Mouse (Mus musculus): ENCODE measurements at regions not wholly inside any gene's neighbourhood (a gene's known extent, or its start where the extent isn't known, plus 50 kb on each side); places are given as distances from the start of the nearest gene placed in this dataset.
A peak's percentile ranks its signal among the peaks of the same experiment; 100 is the strongest.

DNA sequence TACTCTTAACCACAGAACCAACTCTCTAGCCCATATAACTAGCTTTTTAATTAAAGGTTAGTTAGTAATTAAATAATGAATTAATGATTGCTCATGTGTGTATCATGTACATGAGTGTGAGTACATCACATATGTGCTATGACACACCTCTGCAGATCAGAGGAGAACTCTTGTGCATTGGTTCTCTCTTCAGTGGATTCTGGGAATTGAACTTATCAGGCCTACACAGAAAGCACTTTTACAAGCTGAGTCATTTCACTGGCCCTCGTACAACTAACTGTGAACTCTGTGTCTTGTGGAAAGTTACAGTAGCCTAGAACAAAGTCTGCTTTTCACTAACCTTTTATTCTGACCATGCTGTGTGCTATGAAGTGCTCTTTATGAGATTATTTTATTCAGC lies 79.5 kb upstream of the Tnr start:
- Histone ChIP-seq H3K9ac (no peak overlapping the region), H3K4me2 (no peak overlapping the region), H3K27me3 (replicated peaks) (no peaks in the 10 kb centered on the region), H3K9me3 (replicated peaks) (no peaks in the 10 kb centered on the region), H3K36me3 (no peaks in the 10 kb centered on the region), H3K4me3 (no peak overlapping the region), H3K4me1 (replicated peaks) (no peaks in the 10 kb centered on the region), H3K27ac (ENCODE audit: poor library complexity, severe bottlenecking) (no peak overlapping the region)
- 63% methylated on average over 1 of the region's 1 CpGs for WGBS
- peak; percentile 88 for ATAC-seq (ENCODE audit: insufficient number of reproducible peaks, low FRiP score)

DNA sequence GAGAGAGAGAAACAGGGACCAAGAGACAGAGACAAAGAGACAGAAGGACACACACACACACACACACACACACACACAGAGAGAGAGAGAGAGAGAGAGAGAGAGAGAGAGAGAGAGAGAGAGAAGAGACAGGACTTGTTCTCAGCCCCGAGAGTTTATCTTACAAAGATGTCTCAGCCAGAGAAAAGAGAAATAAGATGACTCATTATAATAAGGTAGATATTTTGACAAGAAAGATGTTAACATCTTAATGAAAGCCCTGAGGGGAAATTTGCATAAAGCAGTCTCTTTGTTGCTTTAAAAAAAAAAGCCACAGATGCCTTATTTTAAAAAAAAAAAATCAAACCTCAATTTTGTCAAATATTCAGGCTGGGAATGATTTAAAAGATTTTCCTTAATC lies 78.1 kb upstream of the Tnr start:
- H3K4me2 ChIP-seq, result no peak overlapping the region
- WGBS, result 38% methylated on average over 1 of the region's 1 CpGs
- no peaks in the 10 kb centered on the region for H3K27me3 ChIP-seq (replicated peaks)
- no peak for ATAC-seq (ENCODE audit: insufficient number of reproducible peaks, low FRiP score)
- H3K9me3 ChIP-seq (replicated peaks), result no peaks in the 10 kb centered on the region
- no peak overlapping the region for H3K4me3 ChIP-seq
- H3K36me3 ChIP-seq, result no peaks in the 10 kb centered on the region
- H3K9ac ChIP-seq, result no peak overlapping the region
- no peaks in the 10 kb centered on the region for H3K4me1 ChIP-seq (replicated peaks)
- no peak overlapping the region for H3K27ac ChIP-seq (ENCODE audit: poor library complexity, severe bottlenecking)

GRCm38 (mm10) chr1:159451462-159451861 lies 72.1 kb upstream of the Tnr start:
- Histone ChIP-seq H3K9ac (no peak overlapping the region), H3K4me1 (replicated peaks) (no peaks in the 10 kb centered on the region), H3K27ac (ENCODE audit: poor library complexity, severe bottlenecking) (no peak overlapping the region), H3K4me3 (no peak overlapping the region), H3K4me2 (no peak overlapping the region), H3K27me3 (replicated peaks) (no peaks in the 10 kb centered on the region), H3K36me3 (no peaks in the 10 kb centered on the region), H3K9me3 (replicated peaks) (no peaks in the 10 kb centered on the region)
- no peak for ATAC-seq (ENCODE audit: insufficient number of reproducible peaks, low FRiP score)
- WGBS, result 71% methylated on average over 3 of the region's 3 CpGs

DNA sequence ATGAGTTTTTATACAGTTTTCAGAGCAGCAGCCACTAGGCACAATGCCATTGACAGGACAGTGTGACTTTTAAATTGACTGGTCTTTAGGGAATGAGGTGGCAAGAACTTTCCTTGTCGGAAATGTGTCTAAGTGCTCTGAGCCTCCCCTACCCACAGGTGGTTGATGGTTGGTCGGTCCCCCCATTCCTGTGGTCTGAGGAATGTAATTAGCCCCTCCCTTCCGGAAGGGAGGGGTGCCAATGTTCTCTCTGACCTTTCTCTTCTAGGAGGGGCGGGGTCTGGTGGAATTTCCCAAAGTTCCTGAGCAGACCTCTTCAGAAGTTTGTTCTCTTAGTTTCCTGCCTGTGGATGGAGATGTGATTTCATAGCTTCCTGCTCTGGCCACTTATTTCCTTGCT lies 62.7 kb upstream of the Tnr start:
- no peak for ATAC-seq (ENCODE audit: insufficient number of reproducible peaks, low FRiP score)
- Histone ChIP-seq H3K4me1 (replicated peaks) (no peaks in the 10 kb centered on the region), H3K9ac (no peak overlapping the region), H3K27ac (ENCODE audit: poor library complexity, severe bottlenecking) (no peak overlapping the region), H3K9me3 (replicated peaks) (0 out of 2 replicates have a peak, but pooled peaks cover 10% of the 10 kb centered on the region), H3K36me3 (no peaks in the 10 kb centered on the region), H3K4me3 (no peak overlapping the region), H3K27me3 (replicated peaks) (no peaks in the 10 kb centered on the region), H3K4me2 (no peak overlapping the region)
- WGBS, result 60% methylated on average over 4 of the region's 4 CpGs

DNA sequence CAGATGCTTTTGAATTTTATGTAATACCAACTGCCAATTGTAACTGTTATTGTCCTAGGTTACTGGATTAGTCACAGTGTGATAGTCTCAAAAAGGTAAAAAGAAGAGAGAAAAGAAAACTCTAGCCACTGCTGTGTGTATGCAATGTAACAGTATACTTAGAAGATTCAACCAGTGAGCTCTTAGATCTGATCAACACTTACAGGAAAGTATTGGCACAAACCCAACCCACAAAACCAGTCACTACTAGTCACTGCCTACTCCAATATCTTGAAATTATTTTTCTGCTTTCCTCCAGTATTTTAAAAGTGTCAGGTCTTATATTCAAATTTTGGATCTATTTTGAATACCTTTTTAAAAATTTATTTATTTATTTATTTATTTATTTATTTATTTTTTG lies 52.6 kb upstream of the Tnr start:
- no peak overlapping the region for H3K27ac ChIP-seq (ENCODE audit: poor library complexity, severe bottlenecking)
- no peaks in the 10 kb centered on the region for H3K4me1 ChIP-seq (replicated peaks)
- no peaks in the 10 kb centered on the region for H3K27me3 ChIP-seq (replicated peaks)
- no peak overlapping the region for H3K4me2 ChIP-seq
- no peak overlapping the region for H3K9ac ChIP-seq
- no peaks in the 10 kb centered on the region for H3K9me3 ChIP-seq (replicated peaks)
- H3K4me3 ChIP-seq, result no peak overlapping the region
- no peaks in the 10 kb centered on the region for H3K36me3 ChIP-seq
- no peak for ATAC-seq (ENCODE audit: insufficient number of reproducible peaks, low FRiP score)

Measured in heart, embryonic 12.5 days (tissue).